ENCODE assay signal across 17 mouse cellular contexts in the genomic region with DNA sequence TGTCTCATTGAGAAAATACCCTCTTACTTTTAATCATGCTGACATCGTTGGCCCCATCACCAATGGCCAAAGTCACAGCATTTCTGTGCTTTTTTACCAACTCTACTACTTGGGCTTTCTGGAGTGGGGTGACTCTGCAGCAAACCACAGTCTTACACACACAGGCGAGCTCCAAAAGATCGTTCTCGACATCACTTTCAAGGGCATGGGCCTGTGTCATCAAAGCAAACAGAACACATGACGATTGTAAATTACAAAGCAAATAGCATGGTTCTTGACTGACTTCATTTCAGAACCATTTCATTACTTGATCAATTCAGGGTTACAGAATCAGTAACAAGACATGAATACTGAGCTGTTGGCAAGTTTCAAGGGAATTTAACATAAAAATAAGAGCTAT.
"Had no signal": no experiment of that assay in that cellular context is flagged by ENCODE, and none has a peak within 500 bp of the region (broad histone marks: within the 10 kb centered on the region; RNA-seq: fewer than 3 reads in every experiment).

No protein-coding gene starts in this region.

- H3K27ac ChIP-seq: lung, embryonic 15.5 days; macrophage; midbrain, embryonic 13.5 days; midbrain, embryonic 15.5 days; neural tube, embryonic 12.5 days; stomach, embryonic 15.5 days; stomach, postnatal 0 days had no signal

- DNase-seq: lung, adult 2 months; lung, postnatal 14 days; lung, postnatal 36 days; right cerebral cortex, postnatal 14 days; thymus, adult 2 months; thymus, postnatal 25 days; thymus, postnatal 4 days had no signal

- H3K36me3 ChIP-seq: lung, embryonic 15.5 days; midbrain, embryonic 13.5 days; midbrain, embryonic 15.5 days; neural tube, embryonic 12.5 days; stomach, embryonic 15.5 days had no signal

- ATAC-seq: lung, postnatal 0 days; midbrain, embryonic 13.5 days; midbrain, embryonic 15.5 days had no signal

- H3K4me2 ChIP-seq: lung, embryonic 15.5 days; midbrain, embryonic 11.5 days; midbrain, embryonic 13.5 days; midbrain, embryonic 15.5 days; neural tube, embryonic 12.5 days; stomach, embryonic 15.5 days had no signal

- H3K9me3 ChIP-seq: lung, embryonic 15.5 days; midbrain, embryonic 13.5 days; midbrain, embryonic 15.5 days; neural tube, embryonic 12.5 days; stomach, embryonic 15.5 days had no signal

- H3K27me3 ChIP-seq: lung, embryonic 15.5 days; megakaryocyte, embryonic 14.5 days; midbrain, embryonic 13.5 days; midbrain, embryonic 15.5 days; neural tube, embryonic 12.5 days; stomach, embryonic 15.5 days had no signal

- H3K4me1 ChIP-seq: midbrain, embryonic 13.5 days; midbrain, embryonic 15.5 days; neural tube, embryonic 12.5 days had no signal

- H3K9ac ChIP-seq: lung, embryonic 15.5 days; midbrain, embryonic 13.5 days; midbrain, embryonic 15.5 days; neural tube, embryonic 12.5 days; stomach, embryonic 15.5 days had no signal

- H3K4me3 ChIP-seq: lung, embryonic 15.5 days; megakaryocyte, embryonic 14.5 days; midbrain, embryonic 13.5 days; midbrain, embryonic 15.5 days; neural tube, embryonic 12.5 days; stomach, embryonic 15.5 days had no signal
